Mouse (Mus musculus) hindbrain, embryonic 16.5 days (tissue): ENCODE data around the gene Ubtd1. TPM values are rescaled to one million over a fixed set of nuclear protein-coding genes. Genes with fewer than 3 reads are reported as not detected.

Source experiments
- ATAC-seq: fragments of 200-750 bp; cut with Nextera tagmentation; 2 replicates; pipeline ENCODE4 v1.8.0; 2017; ENCODE audit warnings: moderate TSS enrichment, moderate library complexity
- H3K27ac ChIP-seq: fragments of 300-500 bp; sonication (generic); 2 replicates; pipeline ENCODE4 v1.5.1; 2014; ENCODE audit warnings: low read depth, mild to moderate bottlenecking, control low read depth, low read length, moderate library complexity
- H3K27me3 ChIP-seq: fragments of 300-500 bp; sonication (generic); replicated peaks from 2 replicates; pipeline ENCODE4 v1.6.1; 2014; ENCODE audit warnings: low read length; ENCODE audit not compliant: control insufficient read depth, insufficient read depth
- H3K36me3 ChIP-seq: fragments of 300-500 bp; sonication (generic); 2 replicates; pipeline ENCODE4 v1.6.1; 2014; ENCODE audit warnings: mild to moderate bottlenecking, low read length, moderate library complexity, mixed read lengths; ENCODE audit not compliant: control insufficient read depth, insufficient read depth
- H3K4me1 ChIP-seq: fragments of 300-500 bp; sonication (generic); 2 replicates; pipeline ENCODE4 v1.6.1; 2014; ENCODE audit warnings: low read depth, low read length; ENCODE audit not compliant: control insufficient read depth, insufficient read depth
- H3K4me2 ChIP-seq: fragments of 300-500 bp; sonication (generic); 2 replicates; pipeline ENCODE4 v1.6.1; 2014; ENCODE audit warnings: mild to moderate bottlenecking, low read length, control low read depth, moderate library complexity
- H3K4me3 ChIP-seq: fragments of 300-500 bp; sonication (generic); 2 replicates; pipeline ENCODE4 v1.5.1; 2014; ENCODE audit warnings: mild to moderate bottlenecking, low read length, control low read depth, moderate library complexity
- H3K9ac ChIP-seq: fragments of 300-500 bp; sonication (generic); 2 replicates; pipeline ENCODE4 v1.6.1; 2014; ENCODE audit warnings: low read depth, mild to moderate bottlenecking, control low read depth, low read length, moderate library complexity
- H3K9me3 ChIP-seq: fragments of 300-500 bp; sonication (generic); 2 replicates; pipeline ENCODE4 v1.6.1; 2014; ENCODE audit warnings: mild to moderate bottlenecking, low read length, moderate library complexity; ENCODE audit not compliant: control insufficient read depth
- WGBS: fragments of 180-500 bp; shearing (Covaris S2); extraction: QIAGEN DNeasy Blood & Tissue Kit; methylation state at CpG from one replicate; pipeline ENCODE4 v1.1.7; 2014; 5-methylcytosine and 5-hydroxymethylcytosine counted together
- polyA plus RNA-seq: library from polyadenylated mRNA; unstranded; fragments of >200 nt; fragmentation: Nextera tagmentation; extraction: Ambion mirVana; gene quantifications from 2 replicates; pipeline ENCODE4 v1.2.1, GENCODE M21; 2015

Ubtd1 gene
- polyA plus RNA-seq, 1 experiment from 2014 or later: 13.4 TPM

DNA sequence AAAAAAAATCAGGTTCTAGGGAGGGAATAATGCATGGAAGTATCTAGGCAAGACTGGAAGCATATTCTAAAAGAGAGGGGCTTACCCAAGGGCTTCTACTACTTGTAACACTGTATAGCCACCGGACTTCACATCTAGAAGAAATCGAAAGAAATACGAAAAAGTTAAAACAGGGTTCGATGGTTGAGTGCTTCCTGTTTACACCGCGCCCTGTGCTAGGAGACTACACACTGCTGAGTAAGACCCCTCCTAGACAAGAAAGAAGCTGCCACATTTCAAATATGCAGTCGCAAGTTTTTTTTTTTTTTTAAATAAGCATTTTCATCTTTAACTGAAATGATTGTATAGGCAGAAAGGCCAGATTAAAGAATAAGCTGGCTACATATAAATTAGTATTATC, 11.9 kb upstream of the Ubtd1 start:
- 96% methylated on average over 7 of the region's 7 CpGs for WGBS

DNA sequence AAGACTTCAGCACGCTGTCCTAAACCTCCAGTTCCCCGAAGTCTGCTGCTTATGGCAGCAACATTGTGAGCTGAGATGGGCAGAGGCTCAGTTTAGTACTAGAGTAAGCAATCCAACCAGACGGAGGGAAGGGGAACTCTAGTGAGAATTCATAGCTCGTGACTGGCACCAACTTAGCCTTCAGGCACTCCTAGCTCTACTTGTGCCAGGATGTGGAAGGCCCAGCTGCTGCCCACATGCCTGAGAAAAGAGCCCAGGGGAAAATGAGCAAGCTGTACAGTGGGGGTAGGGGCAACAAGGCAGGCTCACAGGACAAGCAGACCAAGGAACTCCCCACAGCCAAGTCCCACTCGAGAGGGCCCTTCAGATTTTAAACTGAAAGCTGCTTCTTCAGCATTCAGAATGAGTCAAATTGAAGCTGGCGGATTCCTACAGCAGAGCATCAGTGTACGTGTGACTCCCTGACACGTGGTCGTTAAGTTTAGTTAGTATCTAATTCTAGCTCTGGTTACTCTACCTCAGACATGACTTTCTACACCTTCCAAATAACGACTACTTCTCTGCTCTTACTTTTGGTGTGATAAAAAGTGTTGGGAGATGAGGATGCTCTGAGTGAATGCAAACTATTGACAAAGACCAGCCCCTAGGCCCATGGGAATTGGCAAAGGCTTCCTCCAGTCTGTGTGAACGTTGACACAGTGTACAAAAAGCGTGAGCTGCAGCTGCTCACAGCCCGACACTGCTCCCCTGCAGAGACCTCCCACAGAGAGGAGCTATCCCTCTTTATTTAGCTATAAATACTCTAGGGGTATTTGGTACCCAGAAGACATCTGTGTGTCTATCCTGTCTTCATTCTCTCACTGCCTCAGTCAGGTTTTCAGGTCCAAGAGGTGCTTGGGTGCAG, 7.4 kb upstream of the Ubtd1 start:
- H3K36me3 ChIP-seq: no peaks in the 10 kb centered on the region

More for the DNA sequence above, 11.9 kb upstream of the Ubtd1 start:
- Histone ChIP-seq H3K4me1 (no peaks in the 10 kb centered on the region; the same call in 1 of the 2 replicates), H3K27ac (no peak overlapping the region), H3K27me3 (no peaks in the 10 kb centered on the region), H3K36me3 (peaks cover 10% of the 10 kb centered on the region; the same call in 1 of the 2 replicates), H3K4me3 (no peak overlapping the region), H3K4me2 (no peak overlapping the region), H3K9me3 (no peaks in the 10 kb centered on the region), H3K9ac (no peak overlapping the region)
- ATAC-seq: no peak

GRCm38 (mm10) chr19:41980422-41980818, 1.1 kb upstream of the Ubtd1 start:
- Histone ChIP-seq H3K4me3 (peak overlapping the region; percentile 95), H3K4me1 (peaks cover 13% of the 10 kb centered on the region), H3K36me3 (no peaks in the 10 kb centered on the region), H3K9me3 (no peaks in the 10 kb centered on the region), H3K4me2 (peak overlapping the region; percentile 61), H3K27ac (peak overlapping the region; percentile 89), H3K9ac (peak overlapping the region; percentile 85), H3K27me3 (no peaks in the 10 kb centered on the region; the same call in 1 of the 2 replicates)
- under 1% methylated on average over 16 of the region's 16 CpGs for WGBS
- ATAC-seq: peak; percentile 0; the same call in 1 of the 2 replicates

More for the DNA sequence above, 7.4 kb upstream of the Ubtd1 start:
- 47% methylated on average over 13 of the region's 13 CpGs for WGBS
- Histone ChIP-seq H3K27ac (peak overlapping the region; percentile 48), H3K27me3 (no peaks in the 10 kb centered on the region), H3K4me2 (no peak overlapping the region), H3K4me3 (no peak overlapping the region), H3K4me1 (no peaks in the 10 kb centered on the region; the same call in 1 of the 2 replicates), H3K9me3 (no peaks in the 10 kb centered on the region), H3K9ac (peak overlapping the region; percentile 22; the same call in 1 of the 2 replicates)
- ATAC-seq: peak; percentile 60

DNA sequence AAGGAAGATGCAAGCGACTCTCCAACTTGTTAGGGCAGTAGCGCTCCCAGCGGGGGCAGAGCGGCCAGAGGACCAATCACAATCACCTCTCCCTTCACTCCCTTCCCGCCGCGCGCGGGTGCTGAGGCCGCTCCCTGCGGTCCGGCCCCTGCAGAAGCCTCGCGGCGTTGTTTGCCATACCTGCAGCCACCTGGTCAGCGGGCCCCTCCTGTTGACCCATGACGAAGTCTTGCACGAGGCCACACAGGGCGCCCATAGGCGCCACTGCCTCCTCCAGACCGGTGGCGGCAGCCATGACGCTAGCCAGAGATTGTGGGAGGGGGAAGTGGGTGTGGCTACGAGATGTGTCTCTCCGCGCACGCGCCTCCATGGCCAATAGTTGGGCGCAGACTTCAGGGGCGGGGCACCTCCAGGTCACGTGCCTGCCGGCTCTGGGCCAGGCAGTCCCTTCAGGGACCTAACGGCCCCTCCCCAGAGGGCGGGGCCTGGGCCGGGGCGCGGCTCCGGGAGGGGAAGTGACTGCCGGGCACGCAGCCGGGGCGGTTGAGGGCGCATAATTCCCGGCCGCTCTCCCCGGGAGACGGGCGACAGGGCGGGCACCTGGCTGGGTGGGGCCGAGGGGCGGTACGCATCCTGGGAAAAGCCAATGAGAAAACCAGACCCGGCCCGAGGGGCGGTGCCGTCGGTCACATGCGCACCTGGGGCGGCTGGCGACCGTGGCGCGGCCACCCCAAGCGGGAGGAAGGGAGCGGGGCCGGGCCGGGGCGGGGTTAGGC, 556 bp upstream of the Ubtd1 start, which contains the start of gene Mms19:
TSS of gene Mms19 (minus strand) at position 339 of the 776 bp plus-strand sequence.
- H3K9me3 ChIP-seq: no peaks in the 10 kb centered on the region
- H3K27me3 ChIP-seq: no peaks in the 10 kb centered on the region; the same call in 1 of the 2 replicates
- peak; percentile 95 for ATAC-seq
- H3K4me1 ChIP-seq: peaks cover 13% of the 10 kb centered on the region
- peak within 1 kb of the TSS; percentile 85 for H3K9ac ChIP-seq
- H3K27ac ChIP-seq: peak within 1 kb of the TSS; percentile 89
- peak within 1 kb of the TSS; percentile 99 for H3K4me2 ChIP-seq
- H3K36me3 ChIP-seq: no peaks in the 10 kb centered on the region
- under 1% methylated on average over 66 of the region's 68 CpGs for WGBS
- peak within 1 kb of the TSS; percentile 95 for H3K4me3 ChIP-seq

GRCm38 (mm10) chr19:41981931-41982790, 598 bp downstream of the Ubtd1 start:
- WGBS: under 1% methylated on average over 68 of the region's 74 CpGs
- no peak for ATAC-seq
- H3K27me3 ChIP-seq: no peaks in the 10 kb centered on the region; the same call in 1 of the 2 replicates

DNA sequence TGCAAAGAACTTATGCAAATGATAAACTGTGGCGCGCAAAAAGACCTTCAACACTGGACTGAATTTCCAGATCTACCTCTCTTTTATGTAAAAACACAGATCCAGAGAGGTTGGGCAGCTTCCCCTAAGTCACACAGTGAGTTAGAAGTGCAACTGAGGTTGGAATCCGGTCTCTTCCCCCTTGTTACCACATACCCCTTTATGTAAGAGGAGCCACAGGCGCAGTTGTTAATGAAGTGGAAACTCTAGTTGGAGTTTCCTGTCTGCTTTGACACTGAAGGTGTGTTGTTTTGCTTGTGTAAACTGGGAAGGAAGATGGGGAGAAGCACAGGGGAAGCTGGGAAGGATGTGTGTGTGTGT, 1.2 kb downstream of the Ubtd1 start:
- whole genome bisulfite sequencing: 1% methylated on average over 4 of the region's 4 CpGs
- no peak overlapping the region for H3K27ac ChIP-seq
- H3K4me2 ChIP-seq: peak overlapping the region; percentile 99
- no peak for ATAC-seq
- H3K4me1 ChIP-seq: peaks cover 13% of the 10 kb centered on the region
- H3K9me3 ChIP-seq: no peaks in the 10 kb centered on the region
- peak overlapping the region; percentile 95 for H3K4me3 ChIP-seq
- no peaks in the 10 kb centered on the region for H3K36me3 ChIP-seq
- no peaks in the 10 kb centered on the region; the same call in 1 of the 2 replicates for H3K27me3 ChIP-seq
- H3K9ac ChIP-seq: peak overlapping the region; percentile 85; the same call in 1 of the 2 replicates

More at GRCm38 (mm10) chr19:41981931-41982790, 598 bp downstream of the Ubtd1 start:
- Histone ChIP-seq H3K9me3 (no peaks in the 10 kb centered on the region), H3K4me3 (peak overlapping the region; percentile 95), H3K4me1 (peaks cover 13% of the 10 kb centered on the region), H3K4me2 (peak overlapping the region; percentile 99), H3K9ac (peak overlapping the region; percentile 85), H3K27ac (peak overlapping the region; percentile 89), H3K36me3 (no peaks in the 10 kb centered on the region)

DNA sequence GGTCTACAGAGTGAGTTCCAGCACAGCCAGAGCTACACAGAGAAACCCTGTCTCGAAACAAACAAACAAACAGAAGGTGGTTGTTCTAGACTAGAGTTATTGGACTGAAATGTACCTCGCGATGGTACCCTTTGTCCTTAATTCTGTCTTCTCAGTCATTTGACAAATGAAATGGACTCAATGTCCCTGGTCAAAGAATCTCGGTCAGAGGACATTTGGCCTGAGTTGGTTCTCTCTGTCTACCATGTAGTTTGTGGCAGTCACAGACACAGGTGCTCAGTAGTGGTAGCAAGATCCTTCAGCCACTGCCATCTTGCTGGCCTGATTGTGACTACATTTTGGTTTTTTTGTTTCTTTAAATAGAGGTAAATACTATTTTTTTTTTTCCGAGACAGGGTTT, 4.4 kb downstream of the Ubtd1 start:
- Histone ChIP-seq H3K27ac (no peak overlapping the region), H3K36me3 (no peaks in the 10 kb centered on the region), H3K4me3 (no peak overlapping the region), H3K27me3 (no peaks in the 10 kb centered on the region; the same call in 1 of the 2 replicates), H3K9me3 (no peaks in the 10 kb centered on the region), H3K4me1 (peaks cover 6% of the 10 kb centered on the region), H3K9ac (no peak overlapping the region), H3K4me2 (no peak overlapping the region)
- 95% methylated on average over 5 of the region's 5 CpGs for WGBS
- no peak for ATAC-seq

DNA sequence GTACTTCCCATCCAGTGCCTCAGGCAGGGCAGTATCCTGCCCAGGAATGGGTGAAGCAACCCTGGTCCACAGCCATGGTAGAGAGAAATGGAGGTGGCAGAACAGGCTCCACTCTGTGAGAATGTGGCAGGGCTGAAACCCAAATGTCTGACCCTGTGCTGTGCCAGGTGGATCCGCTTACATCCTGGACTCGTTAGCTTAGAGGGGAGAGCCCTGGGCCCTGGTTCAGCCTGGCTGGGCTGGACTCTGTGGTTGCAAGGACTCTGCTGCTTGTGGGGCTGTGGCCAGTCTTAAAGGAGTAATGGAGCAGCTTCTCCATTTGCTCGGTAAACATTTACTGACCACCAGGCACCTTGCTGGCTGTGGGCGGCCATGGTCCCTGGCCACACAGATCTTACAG, 5.6 kb downstream of the Ubtd1 start:
- peaks cover 10% of the 10 kb centered on the region for H3K4me1 ChIP-seq
- H3K4me3 ChIP-seq: no peak overlapping the region
- 90% methylated on average over 4 of the region's 4 CpGs for WGBS
- H3K4me2 ChIP-seq: no peak overlapping the region
- H3K9ac ChIP-seq: no peak overlapping the region
- no peak overlapping the region for H3K27ac ChIP-seq
- no peaks in the 10 kb centered on the region for H3K9me3 ChIP-seq
- H3K36me3 ChIP-seq: no peaks in the 10 kb centered on the region
- H3K27me3 ChIP-seq: no peaks in the 10 kb centered on the region; the same call in 1 of the 2 replicates
- no peak for ATAC-seq
